Mouse (Mus musculus): ENCODE data around the gene Ccser1.
"Not testable (repeated sequence)": the region's sequence is repeated elsewhere in the genome, so short reads cannot be mapped to it uniquely, and the experiment has no call there.

Gene Ccser1

GRCm38 (mm10) chr6:61223563-61223962, 43.4 kb downstream of the Ccser1 start:
- no peak for DNase-seq (ENCODE audit: low read depth, low spot score)

DNA sequence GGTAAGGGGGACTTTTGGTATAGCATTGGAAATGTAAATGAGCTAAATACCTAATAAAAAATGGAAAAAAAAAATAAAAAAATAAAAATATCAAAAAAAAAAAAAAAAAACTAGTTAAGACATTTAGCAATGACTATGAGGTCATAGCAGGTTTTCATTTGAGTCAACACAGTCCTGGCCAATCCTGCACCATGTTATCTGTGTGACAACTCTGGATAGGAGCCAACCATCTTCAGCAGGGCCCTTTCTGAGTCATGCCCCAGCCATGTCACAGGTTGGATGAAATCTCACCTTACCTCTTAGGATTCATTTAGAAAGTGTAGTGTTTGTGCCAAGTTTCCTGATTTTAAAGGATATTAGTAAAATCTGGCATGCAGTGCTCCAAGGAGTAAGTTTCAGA, 45.2 kb downstream of the Ccser1 start:
- DNase-seq (ENCODE audit: low read depth, low spot score), result peak; percentile 3

DNA sequence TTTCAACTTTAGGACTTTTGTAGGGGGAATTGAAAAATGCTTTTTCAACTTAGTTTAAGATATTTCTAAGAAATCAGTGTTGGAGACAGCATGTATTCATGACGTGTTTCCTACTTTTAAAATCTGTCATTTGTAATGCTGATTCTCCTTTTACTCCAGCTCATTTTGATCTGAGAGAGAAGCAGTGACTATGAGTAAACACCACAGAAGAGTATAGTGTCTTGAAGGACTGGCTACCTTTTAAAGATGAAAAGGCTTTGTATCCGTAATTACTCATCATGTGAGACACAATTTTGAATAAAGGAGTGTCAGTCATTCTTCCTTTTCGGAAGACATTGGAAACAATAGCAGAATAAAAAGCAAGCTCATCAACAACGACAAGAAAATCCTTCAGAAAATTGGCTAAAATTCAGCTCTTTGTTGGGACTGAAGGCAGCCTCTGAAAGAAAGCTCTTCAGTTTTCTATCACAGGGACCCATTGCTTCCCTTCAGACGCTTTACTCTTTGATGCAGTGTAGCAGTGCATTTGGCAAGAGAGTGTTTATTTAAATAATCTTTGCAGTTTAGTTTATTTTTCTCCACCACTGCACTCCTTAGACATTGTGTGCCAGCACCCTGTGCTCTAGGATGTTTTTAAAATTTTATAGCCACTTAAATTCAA, 50.1 kb downstream of the Ccser1 start:
- DNase-seq (ENCODE audit: low read depth, low spot score), result no peak

- DNase-seq (ENCODE audit: low read depth, low spot score), result no peak
These were observed 52.9 kb downstream of the Ccser1 start for GRCm38 (mm10) chr6:61233060-61233459.

DNA sequence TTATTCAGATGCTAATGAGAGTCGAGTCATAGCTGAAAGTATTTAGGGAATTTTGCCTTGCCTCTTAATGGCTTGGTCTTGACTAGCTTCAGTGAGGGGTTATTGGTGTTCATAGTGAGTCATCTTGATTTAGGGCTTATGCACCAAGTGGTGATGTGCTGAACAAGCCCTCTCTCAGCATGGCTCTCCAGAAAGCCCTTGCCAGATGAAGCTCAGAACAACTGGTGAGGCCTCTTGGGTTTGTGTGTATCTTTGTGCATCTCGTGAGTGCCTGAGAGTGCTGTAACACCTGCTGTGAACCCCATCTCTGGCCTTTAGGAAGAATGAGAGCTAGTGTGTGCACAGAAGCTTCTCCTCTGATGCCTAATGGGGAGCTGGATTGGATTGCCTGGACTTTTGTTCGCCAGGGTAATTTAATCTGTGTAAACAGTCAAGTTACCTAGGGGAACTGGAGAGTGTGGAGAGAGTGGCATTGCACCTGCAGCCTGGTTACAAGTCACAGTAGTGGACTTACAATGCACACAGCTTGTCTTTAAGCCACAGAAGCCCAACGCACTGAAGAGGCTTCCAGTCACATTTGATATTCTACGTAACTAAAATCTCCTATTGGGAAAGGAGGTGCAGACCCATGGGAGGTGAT, 53.5 kb downstream of the Ccser1 start:
- no peak for DNase-seq (ENCODE audit: low read depth, low spot score)

DNA sequence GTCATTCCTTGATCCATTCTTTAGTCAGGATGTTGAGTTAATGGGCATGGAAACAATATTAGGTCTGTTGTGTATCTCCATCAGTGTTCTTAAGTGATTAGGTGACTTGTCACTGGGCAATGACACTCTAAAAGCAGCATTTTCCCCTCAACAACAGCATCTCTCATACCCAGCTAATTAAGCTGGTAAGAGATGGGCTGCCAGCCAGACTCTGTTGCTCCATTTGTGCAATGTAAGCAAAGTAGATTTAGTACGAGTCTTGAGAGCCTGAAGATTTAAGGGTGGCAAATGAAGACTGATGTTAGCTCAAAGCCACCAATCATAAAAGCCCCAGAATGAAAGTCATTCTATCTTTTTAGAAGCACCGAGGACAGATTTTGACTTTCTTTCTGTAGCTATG, 60.5 kb downstream of the Ccser1 start:
- DNase-seq (ENCODE audit: low read depth, low spot score), result no peak

- DNase-seq (ENCODE audit: low read depth, low spot score), result no peak
These were observed 62.4 kb downstream of the Ccser1 start for GRCm38 (mm10) chr6:61242556-61242955.

GRCm38 (mm10) chr6:61246523-61246922, 66.4 kb downstream of the Ccser1 start:
- DNase-seq (ENCODE audit: low read depth, low spot score), result no peak

DNA sequence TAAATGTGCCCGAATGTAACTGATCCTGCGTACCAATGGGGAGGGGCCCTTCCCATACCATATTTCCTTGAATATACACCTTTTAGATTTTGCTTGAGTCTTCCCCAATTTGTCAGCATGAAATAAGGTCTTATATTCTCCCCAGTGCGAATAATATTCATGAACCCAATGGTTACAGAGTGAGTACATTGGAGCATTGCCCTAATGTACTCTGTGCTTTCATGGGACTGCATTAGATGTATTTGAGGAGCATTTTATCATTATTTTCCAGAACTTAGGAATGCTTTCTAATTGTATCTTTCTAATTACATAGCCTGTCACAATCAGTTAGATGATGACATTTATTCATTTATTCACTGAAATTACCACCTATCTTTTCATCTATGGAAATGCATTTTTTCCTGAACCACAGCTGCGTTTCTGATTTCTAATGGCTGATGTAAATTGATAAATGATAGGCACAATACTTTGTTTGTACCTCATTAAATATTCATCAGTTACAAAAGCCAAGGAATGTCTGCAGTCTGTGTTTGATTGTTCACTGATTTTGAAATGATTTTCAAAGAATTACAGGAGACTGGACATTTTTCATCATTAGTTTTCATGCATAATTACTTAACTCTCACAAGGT, 67.8 kb downstream of the Ccser1 start:
- DNase-seq (ENCODE audit: low read depth, low spot score), result no peak

- no peak for DNase-seq (ENCODE audit: low read depth, low spot score)
These were observed 68.6 kb downstream of the Ccser1 start for GRCm38 (mm10) chr6:61248700-61249099.

- no peak for DNase-seq (ENCODE audit: low read depth, low spot score)
These were observed 71.1 kb downstream of the Ccser1 start for GRCm38 (mm10) chr6:61251232-61251631.

DNA sequence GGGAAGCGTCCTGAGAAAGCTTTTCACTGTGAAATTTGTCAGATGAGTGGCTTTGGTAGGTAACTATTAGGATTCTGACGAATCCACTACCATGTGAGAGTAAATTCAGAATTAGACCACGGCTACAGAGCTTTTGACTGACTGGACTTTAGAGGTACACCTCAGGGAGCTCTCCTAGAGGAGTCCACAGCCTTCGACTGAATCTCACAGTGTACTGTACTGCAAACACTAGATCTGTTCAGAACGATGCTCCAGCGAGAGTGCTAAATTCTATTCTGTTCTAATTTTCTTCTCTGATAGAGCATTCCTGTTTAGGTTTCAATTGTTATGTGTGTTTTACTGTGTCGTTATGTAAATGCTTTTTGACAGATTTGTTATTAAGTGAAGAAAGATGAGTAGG, 72.8 kb downstream of the Ccser1 start:
- DNase-seq (ENCODE audit: low read depth, low spot score), result no peak

- DNase-seq (ENCODE audit: low read depth, low spot score), result not testable (repeated sequence)
These were observed 75.8 kb downstream of the Ccser1 start for GRCm38 (mm10) chr6:61255874-61256273.

GRCm38 (mm10) chr6:61258847-61259634, 78.9 kb downstream of the Ccser1 start:
- no peak for DNase-seq (ENCODE audit: low read depth, low spot score)

DNA sequence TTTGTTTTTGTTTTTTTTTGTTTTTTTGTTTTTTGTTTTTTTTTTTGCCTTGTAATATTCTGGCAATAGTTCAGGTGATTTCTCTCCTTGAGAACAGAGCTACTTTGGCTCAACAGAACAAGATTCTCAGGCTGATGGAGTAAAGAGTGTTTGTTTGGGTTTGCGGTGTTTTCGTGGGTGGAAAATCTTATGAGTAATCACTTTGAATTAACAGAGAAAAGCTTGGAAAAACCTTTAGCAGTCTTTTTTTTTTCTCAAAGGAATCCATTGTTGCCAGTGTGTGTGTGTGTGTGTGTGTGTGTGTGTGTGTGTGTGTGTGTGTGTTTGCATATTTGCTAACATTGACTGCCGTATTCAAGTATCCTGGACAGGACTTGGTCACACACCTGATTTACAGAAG, 81.3 kb downstream of the Ccser1 start:
- DNase-seq (ENCODE audit: low read depth, low spot score), result no peak

- no peak for DNase-seq (ENCODE audit: low read depth, low spot score)
These were observed 82.3 kb downstream of the Ccser1 start for GRCm38 (mm10) chr6:61262448-61262847.

- DNase-seq (ENCODE audit: low read depth, low spot score), result no peak
These were observed 83.2 kb downstream of the Ccser1 start for GRCm38 (mm10) chr6:61263291-61263690.

DNA sequence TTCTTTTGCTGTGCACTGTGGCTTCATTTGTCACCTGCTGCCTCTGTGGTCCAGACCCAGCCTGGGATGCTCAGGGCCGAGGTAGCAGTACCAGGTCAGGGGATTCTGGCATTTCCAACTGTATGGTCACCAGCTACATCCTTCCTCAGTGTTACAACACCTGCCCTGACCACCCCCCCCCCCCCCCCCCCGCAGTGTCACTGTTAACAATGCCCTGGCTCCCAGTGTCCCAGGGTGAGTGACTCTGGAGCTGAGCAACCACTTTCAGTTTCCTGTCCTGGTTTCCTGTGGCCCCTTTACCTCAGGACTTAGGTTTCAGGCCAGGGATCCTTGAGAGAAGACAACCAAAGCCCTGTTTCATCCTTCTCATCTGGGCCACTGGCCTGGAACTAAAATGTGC, 90.9 kb downstream of the Ccser1 start:
- DNase-seq (ENCODE audit: low read depth, low spot score), result no peak

- no peak for DNase-seq (ENCODE audit: low read depth, low spot score)
These were observed 93.3 kb downstream of the Ccser1 start for GRCm38 (mm10) chr6:61273430-61273829.

- no peak for DNase-seq (ENCODE audit: low read depth, low spot score)
These were observed 99.4 kb downstream of the Ccser1 start for GRCm38 (mm10) chr6:61279506-61279905.

DNA sequence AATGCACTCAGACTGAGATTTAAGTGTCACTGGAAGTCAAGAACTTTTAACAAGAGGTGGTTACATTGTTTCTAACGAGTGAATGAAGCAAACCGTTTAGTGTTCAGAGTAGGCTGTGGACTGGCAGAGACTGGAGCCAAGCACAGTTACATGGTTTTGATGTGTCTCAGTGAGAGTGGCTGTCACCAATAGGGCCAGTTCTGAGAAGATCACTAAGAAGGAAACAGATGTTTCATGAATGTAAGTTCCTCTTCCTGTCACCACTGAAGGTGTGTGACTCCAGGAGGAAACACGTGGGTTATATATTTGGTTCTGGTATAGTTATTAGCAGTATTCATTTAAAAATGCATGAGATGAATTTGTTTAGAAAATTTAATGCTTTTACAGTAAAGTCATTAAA, 112.8 kb downstream of the Ccser1 start:
- peak; percentile 5 for DNase-seq (ENCODE audit: low read depth, low spot score)

DNA sequence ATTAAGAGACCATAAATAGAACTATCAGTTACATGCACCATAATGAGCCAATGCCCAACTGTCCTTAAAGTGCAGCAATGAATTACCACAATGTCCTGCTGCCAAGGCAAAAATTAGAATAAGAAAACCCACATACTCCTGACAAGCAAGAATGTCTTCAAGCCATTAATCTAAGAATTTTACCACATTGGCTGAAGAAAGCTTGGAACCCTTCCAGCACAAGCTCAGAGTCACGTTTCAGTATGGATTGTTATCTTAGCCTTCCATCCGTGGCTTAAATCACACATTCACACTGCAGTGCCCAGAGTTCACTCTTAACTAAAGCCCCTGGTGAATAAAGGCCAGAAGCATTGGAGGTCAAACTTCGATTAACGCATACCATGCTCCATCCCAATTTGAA, 115.4 kb downstream of the Ccser1 start:
- DNase-seq (ENCODE audit: low read depth, low spot score), result no peak
